Mouse (Mus musculus): Measurements from ENCODE around the gene Tmprss12. TPM values are rescaled to one million over a fixed set of nuclear protein-coding genes. Genes with fewer than 3 reads are reported as not detected.
A peak's percentile ranks its signal among the peaks of the same experiment; 100 is the strongest.
"Not testable (repeated sequence)": the region's sequence is repeated elsewhere in the genome, so short reads cannot be mapped to it uniquely, and the experiment has no call there.

The Tmprss12 gene
- total RNA-seq, 2 experiments from 2014 or later: not detected

DNA sequence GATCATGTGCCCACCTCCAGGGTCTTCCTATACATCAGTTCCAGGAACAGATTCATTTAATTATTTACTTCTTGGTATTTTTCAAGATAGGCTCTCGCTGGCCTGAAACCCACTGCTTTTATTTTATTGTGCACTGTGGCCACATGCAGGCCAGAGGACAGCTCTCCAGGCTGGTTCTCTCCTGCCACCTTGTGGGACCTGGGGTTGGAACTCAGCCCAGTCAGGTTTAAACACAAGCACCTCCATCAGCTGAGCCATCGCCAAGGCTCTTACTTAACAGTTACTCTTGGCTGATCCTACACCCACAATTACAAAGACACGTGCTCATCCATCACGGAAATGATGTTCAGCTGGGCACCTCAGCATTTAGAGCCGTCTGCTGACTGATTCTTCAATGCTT, 40.5 kb downstream of the Tmprss12 start:
- DNase-seq (ENCODE audit: low spot score in 2 of 2): no peak

- peak in 1 of 2 experiments; percentile 45 for DNase-seq (ENCODE audit: low spot score in 2 of 2)
These were observed 43.5 kb downstream of the Tmprss12 start for GRCm38 (mm10) chr15:100324021-100324591.

- no peak for DNase-seq (ENCODE audit: low spot score in 2 of 2)
These were observed 44.6 kb downstream of the Tmprss12 start for GRCm38 (mm10) chr15:100325235-100325634.

DNA sequence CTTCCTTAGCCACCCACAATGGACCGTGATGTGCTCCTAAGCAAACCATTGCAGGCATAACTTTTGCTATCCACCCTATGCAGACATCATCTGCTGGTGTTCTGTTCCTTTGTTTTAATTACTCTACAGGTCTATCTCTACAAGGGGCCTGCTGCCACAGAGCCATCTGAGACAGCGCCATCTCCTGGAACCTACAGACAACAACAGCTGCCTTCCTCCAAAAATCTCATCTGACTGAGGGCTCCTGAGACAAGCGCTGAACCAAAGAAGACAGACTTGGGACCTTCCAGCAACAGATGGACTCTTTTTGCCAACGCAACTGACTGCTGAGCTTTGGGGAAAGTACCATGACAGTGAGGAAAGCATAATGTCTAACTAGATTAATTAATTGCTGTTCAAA, 47.5 kb downstream of the Tmprss12 start:
- not testable (repeated sequence) for DNase-seq (ENCODE audit: low spot score in 2 of 2)

DNA sequence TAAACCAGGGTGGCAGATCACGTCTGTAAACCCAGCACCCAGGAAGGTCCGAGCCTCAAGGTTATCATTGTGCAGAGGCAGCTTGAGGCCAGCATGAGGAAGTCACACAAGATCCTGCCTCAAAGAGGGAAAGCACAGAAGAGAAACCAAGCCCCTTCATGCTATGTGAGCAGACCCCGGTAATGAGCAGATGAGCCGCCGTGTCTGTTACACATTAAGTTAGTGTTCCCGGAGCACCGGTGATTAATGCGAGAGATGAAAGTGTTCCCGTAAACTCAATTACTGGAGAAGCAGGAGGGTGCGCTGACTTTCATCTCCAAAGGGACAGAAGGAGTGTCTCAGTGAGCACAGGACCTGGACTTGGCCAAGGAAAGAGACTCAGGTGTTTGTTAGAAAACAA, 48.7 kb downstream of the Tmprss12 start:
- not testable (repeated sequence) for DNase-seq (ENCODE audit: low spot score in 2 of 2)

DNA sequence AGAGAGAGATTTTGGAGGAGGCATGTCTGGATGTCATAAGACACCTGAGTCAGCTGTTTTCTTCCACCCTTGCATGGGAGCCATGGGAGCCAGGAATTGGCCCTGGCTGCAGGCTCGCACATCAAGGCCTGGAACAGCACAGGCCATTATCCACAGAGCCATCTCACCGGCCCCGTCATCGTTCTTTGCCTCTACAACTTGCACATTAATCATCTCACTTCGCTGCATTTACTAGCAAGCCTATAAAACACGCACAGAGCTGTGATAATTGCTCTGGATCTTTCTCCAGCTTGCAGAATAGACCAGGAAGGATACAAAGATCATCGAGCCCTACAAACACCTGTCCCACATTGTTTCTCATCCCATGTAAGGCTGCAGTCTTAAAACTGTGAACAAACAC, 50.1 kb downstream of the Tmprss12 start:
- no peak for DNase-seq (ENCODE audit: low spot score in 2 of 2)

GRCm38 (mm10) chr15:100332077-100332961, 51.7 kb downstream of the Tmprss12 start:
- DNase-seq (ENCODE audit: low spot score in 2 of 2): not testable (repeated sequence)

GRCm38 (mm10) chr15:100334629-100335028, 54.0 kb downstream of the Tmprss12 start, which contains the start of gene Mettl7a3:
TSS of gene Mettl7a3 (plus strand) at chr15:100334929.
- DNase-seq (ENCODE audit: low spot score in 2 of 2): no peak

GRCm38 (mm10) chr15:100337328-100337727, 56.7 kb downstream of the Tmprss12 start:
- DNase-seq (ENCODE audit: low spot score in 2 of 2): not testable (repeated sequence)

GRCm38 (mm10) chr15:100337847-100338246, 57.2 kb downstream of the Tmprss12 start:
- peak in 1 of 2 experiments; percentile 55 for DNase-seq (ENCODE audit: low spot score in 2 of 2)

- DNase-seq (ENCODE audit: low spot score in 2 of 2): not testable (repeated sequence)
These were observed 60.8 kb downstream of the Tmprss12 start for GRCm38 (mm10) chr15:100341314-100341980.

Other genes starting within 250 kb of the Tmprss12 start
- 10 to 100 TPM; 50.5 to 50.8 TPM for gene Dip2b, start 242.2 kb upstream of the Tmprss12 start, total RNA-seq (2021)
- 10 to 100 TPM; 20.3 to 23.4 TPM for gene Atf1, start 53.0 kb upstream of the Tmprss12 start, total RNA-seq (2021)
- gene Mettl7a1, start 23.3 kb downstream of the Tmprss12 start, total RNA-seq (2021): 10 to 100 TPM; 45.8 to 48.5 TPM
- gene Mettl7a3, start 54.1 kb downstream of the Tmprss12 start, total RNA-seq (2021): under 1 TPM; 0.30 to 0.57 TPM
- gene Methig1, start 72.3 kb downstream of the Tmprss12 start, total RNA-seq (2021): not detected
- under 1 TPM; 0.58 to 0.77 TPM for gene Mettl7a2, start 72.4 kb downstream of the Tmprss12 start, total RNA-seq (2021)
- not detected for gene Higd1c, start 83.7 kb downstream of the Tmprss12 start, total RNA-seq (2021)
- gene Gm5475, start 141.3 kb downstream of the Tmprss12 start, total RNA-seq (2021): not detected
- gene Slc11a2, start 144.2 kb downstream of the Tmprss12 start, total RNA-seq (2021): 10 to 100 TPM; 55.4 to 58.7 TPM
- 10 to 100 TPM; 58.4 to 61.4 TPM for gene Letmd1, start 188.2 kb downstream of the Tmprss12 start, total RNA-seq (2021)
- gene Csrnp2, start 214.7 kb downstream of the Tmprss12 start, total RNA-seq (2021): 10 to 100 TPM; 26.0 to 26.2 TPM